Mouse (Mus musculus): ENCODE results near the gene Dop1b. TPM values are rescaled to one million over a fixed set of nuclear protein-coding genes. Genes with fewer than 3 reads are reported as not detected.

The Dop1b gene
- polyA plus RNA-seq, 2 experiments: 11.6 to 11.8 TPM

- no peak for TF ChIP-seq CTCF (IDR thresholded peaks at IDR 0.05; ENCODE audit: low read depth)
- no peak for TF ChIP-seq EP300 (IDR thresholded peaks at IDR 0.05; ENCODE audit: low read depth)
- no peaks in the 10 kb centered on the region for H3K9me3 ChIP-seq (ENCODE audit: control insufficient read depth, low read length)
- no peak overlapping the region for H3K9ac ChIP-seq (replicated peaks)
- ATAC-seq (ENCODE audit: insufficient read depth) (no peak), DNase-seq (ENCODE audit: low read depth in 3 of 3, low spot score in 3 of 3) (no peak)
- H3K4me1 ChIP-seq (replicated peaks; ENCODE audit: control insufficient read depth in 2 of 2, insufficient read depth in 2 of 2, low read length in 1 of 2): peaks cover 0 to 3% of the 10 kb centered on the region in 2 experiments; a peak in 1 of 4 replicates
- no peaks in the 10 kb centered on the region for H3K36me3 ChIP-seq (replicated peaks; ENCODE audit: control insufficient read depth, insufficient read depth, low read depth)
- WGBS (ENCODE audit: insufficient replicate concordance): 67% methylated on average over 12 of the region's 12 CpGs
- H3K4me3 ChIP-seq (ENCODE audit: insufficient read depth in 1 of 2, low read depth in 2 of 2, low read length in 2 of 2): no peak overlapping the region
- no peak overlapping the region for H3K27ac ChIP-seq
- H3K27me3 ChIP-seq (ENCODE audit: control insufficient read depth, insufficient read depth, low read length): no peaks in the 10 kb centered on the region
- no peak overlapping the region for H3K4me2 ChIP-seq (ENCODE audit: low read depth)
Observed at GRCm38 (mm10) chr16:93797021-93797840, 85.5 kb downstream of the Dop1b start.

GRCm38 (mm10) chr16:93797841-93798492 is 86.3 kb downstream of the Dop1b start:
- H3K4me3 ChIP-seq (ENCODE audit: insufficient read depth in 1 of 2, low read depth in 2 of 2, low read length in 2 of 2): no peak overlapping the region
- no peaks in the 10 kb centered on the region for H3K9me3 ChIP-seq (ENCODE audit: control insufficient read depth, low read length)
- DNase-seq (ENCODE audit: low read depth in 3 of 3, low spot score in 3 of 3): no peak
- no peak for TF ChIP-seq EP300 (IDR thresholded peaks at IDR 0.05; ENCODE audit: low read depth)
- no peak for TF ChIP-seq CTCF (IDR thresholded peaks at IDR 0.05; ENCODE audit: low read depth)
- H3K4me1 ChIP-seq (replicated peaks; ENCODE audit: control insufficient read depth in 2 of 2, insufficient read depth in 2 of 2, low read length in 1 of 2): peaks cover 0 to 3% of the 10 kb centered on the region in 2 experiments; a peak in 1 of 4 replicates
- no peaks in the 10 kb centered on the region for H3K27me3 ChIP-seq (ENCODE audit: control insufficient read depth, insufficient read depth, low read length)
- no peak overlapping the region for H3K27ac ChIP-seq
- H3K36me3 ChIP-seq (replicated peaks; ENCODE audit: control insufficient read depth, insufficient read depth, low read depth): no peaks in the 10 kb centered on the region
- no peak for ATAC-seq (ENCODE audit: insufficient read depth)
- no peak overlapping the region for H3K9ac ChIP-seq (replicated peaks)
- WGBS (ENCODE audit: insufficient replicate concordance): 65% methylated on average over 11 of the region's 11 CpGs
- no peak overlapping the region for H3K4me2 ChIP-seq (ENCODE audit: low read depth)

- Histone ChIP-seq H3K4me1 (replicated peaks; ENCODE audit: control insufficient read depth in 2 of 2, insufficient read depth in 2 of 2, low read length in 1 of 2) (peaks cover 0 to 3% of the 10 kb centered on the region in 2 experiments; a peak in 1 of 4 replicates), H3K9me3 (ENCODE audit: control insufficient read depth, low read length) (no peaks in the 10 kb centered on the region), H3K27ac (no peak overlapping the region), H3K27me3 (ENCODE audit: control insufficient read depth, insufficient read depth, low read length) (no peaks in the 10 kb centered on the region), H3K9ac (replicated peaks) (no peak overlapping the region), H3K4me3 (ENCODE audit: insufficient read depth in 1 of 2, low read depth in 2 of 2, low read length in 2 of 2) (no peak overlapping the region), H3K36me3 (replicated peaks; ENCODE audit: control insufficient read depth, insufficient read depth, low read depth) (no peaks in the 10 kb centered on the region), H3K4me2 (ENCODE audit: low read depth) (no peak overlapping the region)
- WGBS (ENCODE audit: insufficient replicate concordance): 63% methylated on average over 5 of the region's 5 CpGs
- DNase-seq (ENCODE audit: low read depth in 3 of 3, low spot score in 3 of 3) (no peak), ATAC-seq (ENCODE audit: insufficient read depth) (no peak; the same call in 1 of the 2 replicates)
- TF ChIP-seq EP300 (IDR thresholded peaks at IDR 0.05; ENCODE audit: low read depth) (no peak), CTCF (IDR thresholded peaks at IDR 0.05; ENCODE audit: low read depth) (no peak)
Observed at GRCm38 (mm10) chr16:93798623-93799022, 86.9 kb downstream of the Dop1b start.

DNA sequence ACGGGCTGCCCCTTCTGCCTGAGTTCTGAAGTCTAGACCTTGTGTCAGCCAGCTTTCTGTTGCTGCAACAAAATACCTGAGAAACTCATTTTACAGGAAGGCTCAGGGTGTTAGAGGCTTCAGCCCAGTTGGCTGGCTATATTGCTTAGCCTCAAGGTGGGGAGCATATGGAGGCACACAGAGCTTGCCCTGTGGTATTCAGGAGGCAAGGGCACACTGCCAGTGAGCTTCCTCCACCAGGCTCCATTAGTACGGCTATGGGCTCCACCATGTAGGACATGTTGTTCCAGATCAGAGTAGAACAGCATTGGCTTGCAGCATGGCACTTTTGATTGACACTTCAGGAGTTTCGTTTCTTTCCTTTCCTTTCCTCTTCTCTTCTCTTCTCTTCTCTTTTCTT is 87.4 kb downstream of the Dop1b start:
- WGBS (ENCODE audit: insufficient replicate concordance): 54% methylated on average over 3 of the region's 3 CpGs
- no peak overlapping the region for H3K27ac ChIP-seq
- H3K4me1 ChIP-seq (replicated peaks; ENCODE audit: control insufficient read depth in 2 of 2, insufficient read depth in 2 of 2, low read length in 1 of 2): peaks cover 0 to 3% of the 10 kb centered on the region in 2 experiments; a peak in 1 of 4 replicates
- no peaks in the 10 kb centered on the region for H3K36me3 ChIP-seq (replicated peaks; ENCODE audit: control insufficient read depth, insufficient read depth, low read depth)
- no peak overlapping the region for H3K4me3 ChIP-seq (ENCODE audit: insufficient read depth in 1 of 2, low read depth in 2 of 2, low read length in 2 of 2)
- H3K9ac ChIP-seq (replicated peaks): no peak overlapping the region
- no peak for TF ChIP-seq CTCF (IDR thresholded peaks at IDR 0.05; ENCODE audit: low read depth)
- no peak for TF ChIP-seq EP300 (IDR thresholded peaks at IDR 0.05; ENCODE audit: low read depth)
- ATAC-seq (ENCODE audit: insufficient read depth): no peak
- no peak for DNase-seq (ENCODE audit: low read depth in 3 of 3, low spot score in 3 of 3)
- no peaks in the 10 kb centered on the region for H3K9me3 ChIP-seq (ENCODE audit: control insufficient read depth, low read length)
- no peak overlapping the region for H3K4me2 ChIP-seq (ENCODE audit: low read depth)
- no peaks in the 10 kb centered on the region for H3K27me3 ChIP-seq (ENCODE audit: control insufficient read depth, insufficient read depth, low read length)

DNA sequence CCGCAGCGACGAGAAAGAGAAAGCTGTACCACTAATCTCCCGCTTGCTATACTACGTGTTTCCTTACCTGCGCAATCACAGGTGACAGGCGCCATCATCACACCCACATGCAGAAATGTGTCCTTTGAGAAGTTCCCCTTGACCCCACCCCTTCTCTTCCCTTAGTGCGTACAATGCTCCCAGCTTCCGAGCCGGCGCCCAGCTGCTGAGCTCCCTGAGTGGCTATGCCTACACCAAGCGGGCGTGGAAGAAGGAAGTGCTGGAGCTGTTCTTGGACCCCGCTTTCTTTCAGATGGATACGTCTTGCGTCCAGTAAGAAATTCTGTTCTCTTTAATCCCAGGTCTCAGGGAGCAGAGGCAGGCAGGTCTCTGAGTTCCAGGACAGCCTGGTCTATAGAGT is 88.2 kb downstream of the Dop1b start:
- no peak for ATAC-seq (ENCODE audit: insufficient read depth)
- Histone ChIP-seq H3K9ac (replicated peaks) (no peak overlapping the region), H3K36me3 (replicated peaks; ENCODE audit: control insufficient read depth, insufficient read depth, low read depth) (no peaks in the 10 kb centered on the region), H3K27me3 (ENCODE audit: control insufficient read depth, insufficient read depth, low read length) (no peaks in the 10 kb centered on the region), H3K4me2 (ENCODE audit: low read depth) (no peak overlapping the region), H3K9me3 (ENCODE audit: control insufficient read depth, low read length) (no peaks in the 10 kb centered on the region), H3K4me3 (ENCODE audit: insufficient read depth in 1 of 2, low read depth in 2 of 2, low read length in 2 of 2) (no peak overlapping the region), H3K4me1 (replicated peaks; ENCODE audit: control insufficient read depth in 2 of 2, insufficient read depth in 2 of 2, low read length in 1 of 2) (peaks cover 0 to 3% of the 10 kb centered on the region in 2 experiments; a peak in 1 of 4 replicates), H3K27ac (no peak overlapping the region)
- TF ChIP-seq CTCF (IDR thresholded peaks at IDR 0.05; ENCODE audit: low read depth) (no peak), EP300 (IDR thresholded peaks at IDR 0.05; ENCODE audit: low read depth) (no peak)
- 86% methylated on average over 16 of the region's 16 CpGs for WGBS (ENCODE audit: insufficient replicate concordance)
- DNase-seq (ENCODE audit: low read depth in 3 of 3, low spot score in 3 of 3): no peak

Data from liver, embryonic 14.5 days (tissue).